Mouse (Mus musculus) fibroblast of lung, adult 2 months (primary cell): ENCODE results near the gene Usp53.
"Not testable (repeated sequence)": the region's sequence is repeated elsewhere in the genome, so short reads cannot be mapped to it uniquely, and the experiment has no call there.

Source experiments
- DNase-seq: peaks from one replicate; pipeline ENCODE4 v3.0.0-alpha.2; 2011; ENCODE audit warnings: low read depth

The Usp53 gene

GRCm38 (mm10) chr3:122943387-122943890 lies 40.9 kb downstream of the Usp53 start:
- DNase-seq, result peak; percentile 69

- DNase-seq, result no peak
Measured at GRCm38 (mm10) chr3:122939215-122939614, 45.1 kb downstream of the Usp53 start.

- not testable (repeated sequence) for DNase-seq
Measured at GRCm38 (mm10) chr3:122937176-122937575, 47.1 kb downstream of the Usp53 start.

GRCm38 (mm10) chr3:122932466-122932865 lies 51.8 kb downstream of the Usp53 start:
- no peak for DNase-seq

- no peak for DNase-seq
Measured at GRCm38 (mm10) chr3:122929723-122930122, 54.6 kb downstream of the Usp53 start.

GRCm38 (mm10) chr3:122924009-122924914 lies 60.0 kb downstream of the Usp53 start, which contains the start of gene 1810037I17Rik:
Gene 1810037I17Rik, plus strand, starts transcription at chr3:122924203.
- peak; percentile 70 for DNase-seq

GRCm38 (mm10) chr3:122923147-122923546 lies 61.2 kb downstream of the Usp53 start:
- no peak for DNase-seq

DNA sequence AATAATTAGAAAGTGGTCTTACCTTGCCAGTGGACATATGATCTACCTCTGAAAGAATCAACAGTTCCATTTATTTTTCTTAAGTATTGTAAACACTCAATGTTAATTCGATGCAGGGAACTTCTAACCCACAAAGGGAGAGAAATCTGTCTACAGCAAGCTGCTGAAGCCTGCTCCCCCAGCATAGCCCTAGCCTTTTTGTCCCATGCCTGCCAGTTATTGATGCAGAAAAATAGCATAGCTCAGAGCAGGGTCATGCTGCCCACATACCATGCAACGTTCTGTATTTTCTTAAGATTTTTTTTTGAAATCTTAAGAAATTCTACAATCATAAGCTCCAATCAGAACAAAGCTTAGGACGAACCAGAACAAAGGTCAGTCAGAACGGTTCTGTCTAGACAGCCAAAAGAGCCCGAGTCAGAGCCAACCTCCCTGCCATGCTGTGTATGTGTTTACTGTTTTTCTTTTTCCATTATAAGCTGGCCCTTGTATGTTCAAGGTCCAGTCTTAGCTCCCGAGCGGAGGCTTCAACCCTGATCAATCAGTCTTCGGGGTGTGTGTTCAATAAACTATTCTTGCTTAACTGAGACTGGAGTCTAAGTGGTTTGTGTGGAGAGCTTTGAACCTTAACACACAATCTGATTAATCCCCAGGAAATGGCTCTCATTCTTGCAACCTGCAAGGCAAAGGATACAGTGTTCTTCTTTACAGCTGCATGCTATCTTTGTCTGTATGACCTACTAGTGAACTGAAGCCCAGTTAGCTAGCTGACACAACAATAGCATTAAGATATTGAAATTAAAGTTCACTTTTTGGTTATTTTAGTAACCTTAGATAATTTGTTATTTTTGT lies 62.4 kb downstream of the Usp53 start:
- no peak for DNase-seq

DNA sequence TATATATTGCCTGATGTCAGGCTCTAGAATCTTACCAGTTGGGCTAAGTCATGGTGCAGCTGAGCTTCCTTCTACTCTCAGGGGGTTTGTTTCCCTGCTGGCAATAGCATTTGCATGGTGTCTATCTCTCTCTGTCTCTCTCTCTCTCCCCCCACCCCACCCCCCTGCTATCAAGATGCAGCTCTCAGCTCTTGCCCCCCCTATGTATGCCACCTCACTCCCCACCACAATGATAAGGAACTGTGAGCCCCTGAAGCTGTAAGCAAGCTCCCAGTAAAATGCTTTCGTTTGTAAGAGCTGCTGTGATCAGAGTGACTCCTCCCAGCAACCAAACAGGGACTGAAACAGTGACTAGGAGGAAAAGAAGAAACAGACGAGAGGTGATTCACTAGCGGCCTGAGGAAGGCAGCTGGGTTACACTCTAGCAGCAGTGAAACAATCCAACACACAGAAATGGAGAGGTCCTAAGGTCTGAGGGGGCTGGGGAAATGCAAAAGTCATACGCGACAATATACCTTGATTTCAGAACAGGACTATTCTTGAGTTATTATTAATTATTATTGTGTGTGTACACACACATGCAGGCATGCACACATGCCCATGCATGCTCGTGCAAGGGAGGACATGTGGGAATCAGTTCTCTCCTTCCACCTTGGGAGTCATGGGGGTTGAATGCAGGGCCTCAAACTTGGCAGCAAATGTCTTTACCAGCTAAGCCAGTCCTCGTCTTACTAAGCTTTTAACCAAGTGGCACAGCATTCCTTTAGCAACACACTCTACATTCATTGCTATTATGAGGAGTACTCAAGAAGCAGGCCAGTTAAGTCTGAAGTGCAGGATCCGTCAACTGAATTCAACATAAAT lies 63.5 kb downstream of the Usp53 start:
- no peak for DNase-seq

DNA sequence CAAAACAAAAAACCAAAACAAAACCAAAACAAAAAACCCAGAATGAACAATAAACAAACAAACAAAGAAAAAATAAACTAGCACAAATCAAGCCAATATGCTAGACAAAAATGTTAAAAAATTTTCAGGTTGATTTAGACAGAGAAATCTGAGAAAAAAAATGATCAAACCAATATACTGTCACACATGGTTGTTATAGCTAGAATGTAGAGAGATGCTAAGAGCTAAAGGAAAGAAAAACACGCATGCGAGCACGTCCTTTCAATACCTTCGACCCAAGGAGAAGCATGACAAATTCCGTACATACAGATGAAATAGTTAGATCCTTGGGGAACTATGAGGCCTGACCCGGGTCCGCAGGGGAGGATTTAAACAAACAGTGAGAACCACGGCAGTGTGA lies 65.0 kb downstream of the Usp53 start, which contains the start of gene Gm10959:
Gene Gm10959 (minus strand): TSS at position 101 of the 400 bp plus-strand sequence.
- no peak for DNase-seq

- no peak for DNase-seq
Measured at GRCm38 (mm10) chr3:122918672-122919071, 65.6 kb downstream of the Usp53 start.

DNA sequence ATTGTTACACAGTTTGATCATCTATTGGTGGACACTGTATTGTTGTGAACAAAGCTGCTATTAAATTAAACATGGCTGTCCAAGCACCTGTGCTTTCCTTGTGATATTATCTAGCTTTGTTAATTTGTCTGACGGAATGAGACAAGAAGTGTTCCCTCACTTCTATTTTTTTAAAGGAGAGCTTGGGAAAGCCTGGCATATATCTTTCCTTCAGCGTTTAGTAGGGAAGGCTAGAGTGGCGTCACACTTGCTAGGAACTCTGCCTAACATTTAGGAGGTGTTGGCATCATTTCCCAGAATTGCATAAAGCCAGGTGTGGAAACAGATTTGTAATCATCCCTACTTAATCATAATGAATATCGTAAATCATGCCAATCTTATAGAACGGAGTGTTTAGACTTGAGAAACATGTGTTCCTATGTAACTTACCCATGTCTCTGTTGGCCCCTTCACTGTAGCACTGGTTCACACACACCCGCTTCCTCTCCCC lies 68.1 kb downstream of the Usp53 start:
- no peak for DNase-seq

- DNase-seq, result no peak
Measured at GRCm38 (mm10) chr3:122915493-122915892, 68.8 kb downstream of the Usp53 start.

DNA sequence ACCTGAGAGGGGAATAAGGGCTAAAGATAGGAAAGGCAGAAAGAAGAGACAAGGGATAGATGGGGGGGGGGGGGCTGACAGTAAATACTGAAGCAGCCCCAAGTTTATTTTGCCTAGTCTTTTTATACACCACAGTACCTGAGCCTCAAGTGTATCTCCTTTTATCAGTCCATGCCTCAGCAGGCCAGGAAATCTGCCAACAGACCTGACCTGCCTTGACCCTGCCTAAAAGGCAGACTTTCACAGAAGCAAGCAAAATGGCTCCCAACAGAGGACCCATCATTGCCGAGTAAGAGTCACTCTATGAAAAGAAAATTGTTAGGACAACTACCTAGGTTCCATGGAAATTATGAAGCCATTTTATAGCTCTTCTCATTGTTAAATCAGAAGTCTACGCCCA lies 76.5 kb downstream of the Usp53 start:
- DNase-seq, result no peak

- DNase-seq, result no peak
Measured at GRCm38 (mm10) chr3:122903746-122904433, 80.4 kb downstream of the Usp53 start.

GRCm38 (mm10) chr3:122898254-122898653 lies 86.1 kb downstream of the Usp53 start:
- DNase-seq, result no peak

DNA sequence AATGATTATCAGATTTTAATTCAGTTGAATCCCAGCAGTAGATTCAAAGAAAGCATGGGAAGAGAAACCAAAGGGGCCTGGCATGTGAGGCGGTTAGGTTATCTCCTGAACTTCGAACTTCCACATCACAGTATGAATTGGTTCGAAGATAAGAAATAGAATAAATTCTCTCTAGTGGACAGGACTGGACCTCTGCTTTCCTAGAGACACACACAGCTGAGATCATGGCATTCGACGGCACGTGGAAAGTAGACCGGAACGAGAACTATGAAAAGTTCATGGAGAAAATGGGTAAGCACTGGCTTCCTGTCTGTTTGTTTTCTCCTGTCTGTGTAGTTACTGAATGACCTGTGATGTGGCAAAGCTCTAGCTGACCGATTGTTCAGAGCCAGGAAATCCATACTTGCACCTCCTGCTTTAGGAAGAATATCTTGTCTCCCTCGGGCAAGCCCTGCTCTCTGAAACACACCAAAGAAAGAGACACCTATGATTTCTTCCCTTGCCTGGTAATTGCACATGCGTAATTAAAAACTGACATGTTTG lies 89.0 kb downstream of the Usp53 start:
- no peak for DNase-seq

GRCm38 (mm10) chr3:122894772-122895171 lies 89.5 kb downstream of the Usp53 start, which contains the start of gene Fabp2:
Gene Fabp2, plus strand, starts transcription at chr3:122895072.
- DNase-seq, result no peak

DNA sequence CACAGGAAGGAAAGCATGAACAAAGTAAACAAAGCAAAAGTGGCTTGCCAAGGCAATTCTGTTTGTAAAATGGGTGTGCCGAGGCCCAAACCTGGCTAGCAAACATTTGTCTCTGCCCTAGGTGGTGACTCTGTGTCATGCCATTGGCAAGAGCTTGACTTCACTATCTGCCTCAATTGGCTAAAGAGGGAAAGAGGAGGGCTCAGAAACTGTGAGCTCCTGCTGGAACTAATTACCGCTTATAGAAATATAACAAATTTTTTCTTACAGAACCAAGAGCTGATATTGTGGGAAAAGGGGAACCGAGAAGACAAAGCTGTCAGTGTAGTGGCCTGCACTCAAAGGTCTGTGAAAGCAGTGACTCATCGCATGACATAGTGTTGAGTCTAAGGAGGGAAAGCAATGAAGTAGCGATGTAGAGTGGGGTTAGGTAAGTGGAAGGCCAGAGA lies 95.9 kb downstream of the Usp53 start:
- peak; percentile 65 for DNase-seq
